Mouse (Mus musculus) myocyte (in vitro differentiated cells): ENCODE data around the gene Ghdc.

Experiments used
- MYOG ChIP-seq, 3 experiments: IDR thresholded peaks; one replicate each; pipeline ENCODE4 v1.6.1; 2011; ENCODE audit warnings: control low read depth in 2 of 3, low read depth in 2 of 3, mild to moderate bottlenecking in 2 of 3; ENCODE audit not compliant: insufficient read length in 2 of 3, control insufficient read depth in 1 of 3, insufficient read depth in 1 of 3
- POLR2A ChIP-seq: IDR thresholded peaks from one replicate; pipeline ENCODE4 v1.6.1; 2011; ENCODE audit warnings: low read depth, mild to moderate bottlenecking, control low read depth, moderate library complexity; ENCODE audit not compliant: insufficient read length
- POLR2AphosphoS2 ChIP-seq: IDR thresholded peaks from one replicate; pipeline ENCODE4 v1.6.1; 2011; ENCODE audit warnings: low read depth, control low read depth; ENCODE audit not compliant: insufficient read length
- TCF12 ChIP-seq: IDR thresholded peaks from one replicate; pipeline ENCODE4 v1.6.1; 2011; ENCODE audit warnings: mild to moderate bottlenecking, control low read depth; ENCODE audit not compliant: poor library complexity, insufficient read depth, severe bottlenecking

GRCm38 (mm10) chr11:100806380-100807305 lies 35.9 kb upstream of the Ghdc start:
- peak in 2 of 3 experiments; percentile 52 to 67 for TF ChIP-seq MYOG (IDR thresholded peaks at IDR 0.05; ENCODE audit: control insufficient read depth in 1 of 3, insufficient read depth in 1 of 3, insufficient read length in 2 of 3, low read depth in 2 of 3)
- no peak for TF ChIP-seq POLR2AphosphoS2
- peak; percentile 22 for TF ChIP-seq POLR2A
- no peak for TF ChIP-seq TCF12
